Mouse (Mus musculus): ENCODE data around the gene Nab1. TPM values are rescaled to one million over a fixed set of nuclear protein-coding genes. Genes with fewer than 3 reads are reported as not detected.
"Not testable (repeated sequence)": the region's sequence is repeated elsewhere in the genome, so short reads cannot be mapped to it uniquely, and the experiment has no call there.

Gene Nab1
- 9.3 and 10.2 TPM in 2 replicates for polyA plus RNA-seq (2015; fragmentation: Nextera tagmentation; extraction: Ambion mirVana)

DNA sequence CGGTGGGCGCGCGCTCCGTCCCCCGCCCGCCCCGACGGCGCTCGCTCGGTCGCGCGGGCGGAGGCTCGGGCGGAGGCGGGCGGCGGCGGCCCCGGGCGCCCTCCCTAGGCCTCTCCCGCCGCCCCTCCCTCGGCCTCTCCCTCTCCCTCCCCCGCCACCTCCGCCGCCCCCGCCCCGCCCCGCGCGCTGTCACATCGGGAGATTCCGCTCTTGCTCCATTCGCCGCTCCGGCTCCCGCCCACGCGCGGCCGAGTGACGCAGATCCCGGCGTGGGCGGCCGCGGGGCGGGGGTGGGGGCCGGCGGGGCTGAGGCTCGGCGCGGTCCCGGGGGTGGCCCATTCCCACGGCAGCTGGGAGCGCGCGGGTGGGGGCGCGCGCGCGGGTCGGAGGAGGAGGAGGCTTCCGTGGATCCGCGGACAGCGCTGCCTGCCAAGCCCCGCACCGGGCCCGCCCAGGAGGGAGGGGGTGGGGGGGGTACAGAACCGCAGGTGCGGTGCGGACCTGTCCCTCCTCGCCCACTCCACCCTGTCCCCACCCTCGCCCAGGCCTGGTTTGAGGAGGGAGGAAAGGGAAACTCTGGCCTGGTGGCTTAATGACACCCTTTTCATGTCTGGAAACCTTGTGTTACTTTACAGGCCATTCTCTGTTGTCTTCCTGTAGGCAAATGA lies at the start of gene Nab1:
Nab1 (minus strand) TSS at position 366 of the 668 bp plus-strand sequence.
- Histone ChIP-seq H3K27ac (replicated peaks) (peak within 1 kb of the TSS; percentile 81), H3K4me3 (replicated peaks) (peak within 1 kb of the TSS; percentile 80), H3K9ac (replicated peaks) (peak within 1 kb of the TSS; percentile 73), H3K36me3 (no peaks in the 10 kb centered on the region), H3K9me3 (replicated peaks) (no peaks in the 10 kb centered on the region), H3K4me1 (peaks cover 6% of the 10 kb centered on the region), H3K4me2 (peak within 1 kb of the TSS; percentile 86), H3K27me3 (replicated peaks) (no peaks in the 10 kb centered on the region)
- peak; percentile 93 for ATAC-seq (ENCODE audit: low FRiP score)
- WGBS, result 1% methylated on average over 43 of the region's 80 CpGs

DNA sequence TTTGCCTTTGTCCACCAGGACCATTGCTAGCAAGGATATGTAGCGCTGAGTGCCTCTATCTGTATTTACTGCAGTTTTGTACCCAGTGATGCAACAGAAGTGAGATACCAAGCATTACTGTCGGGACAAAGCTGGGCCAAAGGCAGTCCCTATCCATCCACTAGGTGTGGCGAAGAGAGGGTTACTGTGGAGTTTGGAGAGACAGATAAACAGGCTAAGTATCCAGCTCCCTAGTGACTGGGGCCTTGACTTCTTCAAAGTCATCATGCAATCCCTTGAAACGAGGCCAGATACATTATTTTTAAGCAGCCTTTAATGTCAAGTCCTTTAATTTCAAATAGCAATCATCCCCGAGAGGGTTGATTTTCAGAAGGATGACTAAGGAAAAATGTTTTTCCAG lies 47.0 kb upstream of the Nab1 start:
- Histone ChIP-seq H3K27me3 (replicated peaks) (no peaks in the 10 kb centered on the region), H3K36me3 (no peaks in the 10 kb centered on the region), H3K4me1 (no peaks in the 10 kb centered on the region), H3K9me3 (replicated peaks) (no peaks in the 10 kb centered on the region), H3K9ac (replicated peaks) (no peak overlapping the region), H3K4me2 (no peak overlapping the region), H3K4me3 (replicated peaks) (no peak overlapping the region), H3K27ac (replicated peaks) (no peak overlapping the region)
- no peak for ATAC-seq (ENCODE audit: low FRiP score)
- 90% methylated on average over 5 of the region's 5 CpGs for WGBS

DNA sequence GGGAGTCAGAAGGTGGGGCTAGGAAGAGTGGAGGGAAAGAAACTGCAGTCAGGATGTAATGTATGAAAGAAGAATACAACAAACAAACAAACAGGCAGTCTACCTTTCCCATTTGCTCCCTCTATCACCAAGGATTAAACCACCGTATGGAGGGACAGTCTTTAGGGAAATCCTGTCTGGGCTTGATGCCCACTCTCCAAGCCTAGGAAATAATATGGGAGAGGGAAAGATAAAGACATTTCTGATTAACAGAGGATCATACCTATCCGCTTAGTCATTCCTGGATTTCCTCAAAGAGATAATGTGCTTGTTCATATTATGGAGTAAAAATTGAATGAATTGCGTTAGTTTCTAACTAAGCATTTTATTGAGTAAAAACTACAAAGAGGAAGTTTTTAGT lies 46.3 kb upstream of the Nab1 start:
- H3K9me3 ChIP-seq (replicated peaks), result no peaks in the 10 kb centered on the region
- H3K4me3 ChIP-seq (replicated peaks), result no peak overlapping the region
- no peak for ATAC-seq (ENCODE audit: low FRiP score)
- H3K4me2 ChIP-seq, result no peak overlapping the region
- H3K9ac ChIP-seq (replicated peaks), result no peak overlapping the region
- no peaks in the 10 kb centered on the region for H3K4me1 ChIP-seq
- no peak overlapping the region for H3K27ac ChIP-seq (replicated peaks)
- no peaks in the 10 kb centered on the region for H3K27me3 ChIP-seq (replicated peaks)
- WGBS, result 92% methylated on average over 3 of the region's 3 CpGs
- no peaks in the 10 kb centered on the region for H3K36me3 ChIP-seq

DNA sequence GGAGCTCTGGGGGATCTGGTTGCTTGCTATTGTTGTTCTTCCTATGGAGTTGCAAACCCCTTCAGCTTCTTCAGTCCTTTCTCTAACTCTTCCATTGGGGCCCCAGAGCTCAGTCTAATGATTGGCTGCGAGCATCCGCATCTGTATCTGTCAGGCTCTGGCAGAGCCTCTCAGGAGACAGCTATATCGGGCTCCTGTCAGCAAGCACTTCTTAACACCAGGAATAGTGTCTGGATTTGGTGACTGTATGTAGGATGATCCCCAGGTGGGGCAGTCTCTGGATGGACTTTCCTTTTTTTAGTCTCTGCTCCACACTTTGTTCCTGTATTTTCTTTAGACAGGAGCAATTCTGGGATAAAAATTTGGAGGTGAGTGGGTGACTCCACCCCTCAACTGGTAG lies 39.6 kb upstream of the Nab1 start:
- not testable (repeated sequence) for H3K9ac ChIP-seq (replicated peaks); H3K27ac ChIP-seq (replicated peaks); H3K27me3 ChIP-seq (replicated peaks); H3K4me3 ChIP-seq (replicated peaks); ATAC-seq (ENCODE audit: low FRiP score); H3K4me2 ChIP-seq; H3K9me3 ChIP-seq (replicated peaks); H3K4me1 ChIP-seq; H3K36me3 ChIP-seq
- 72% methylated on average over 3 of the region's 3 CpGs for WGBS

DNA sequence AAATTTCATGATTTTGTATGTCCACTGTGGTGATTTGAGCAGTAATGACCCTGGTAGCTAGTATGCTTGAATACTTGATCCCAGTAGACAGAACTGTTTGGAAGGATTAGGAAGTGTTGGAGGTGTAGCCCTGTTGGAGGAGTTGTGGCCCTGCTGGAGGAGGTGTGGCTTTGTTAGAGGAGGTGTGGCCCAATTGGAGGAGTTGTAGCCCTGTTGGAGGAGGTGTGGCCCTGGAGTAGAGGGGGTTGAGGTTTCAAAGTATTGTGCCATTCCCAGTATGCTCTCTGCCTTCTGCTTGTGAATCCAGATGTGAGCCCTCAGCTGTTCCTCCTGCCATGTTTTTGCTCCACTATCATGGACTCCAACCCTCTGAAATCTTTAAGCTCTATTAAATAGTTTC lies 29.5 kb upstream of the Nab1 start:
- Histone ChIP-seq H3K27ac (replicated peaks) (no peak overlapping the region), H3K4me1 (no peaks in the 10 kb centered on the region), H3K36me3 (no peaks in the 10 kb centered on the region), H3K4me2 (no peak overlapping the region), H3K9me3 (replicated peaks) (no peaks in the 10 kb centered on the region), H3K4me3 (replicated peaks) (no peak overlapping the region), H3K27me3 (replicated peaks) (no peaks in the 10 kb centered on the region), H3K9ac (replicated peaks) (no peak overlapping the region)
- no peak for ATAC-seq (ENCODE audit: low FRiP score)

DNA sequence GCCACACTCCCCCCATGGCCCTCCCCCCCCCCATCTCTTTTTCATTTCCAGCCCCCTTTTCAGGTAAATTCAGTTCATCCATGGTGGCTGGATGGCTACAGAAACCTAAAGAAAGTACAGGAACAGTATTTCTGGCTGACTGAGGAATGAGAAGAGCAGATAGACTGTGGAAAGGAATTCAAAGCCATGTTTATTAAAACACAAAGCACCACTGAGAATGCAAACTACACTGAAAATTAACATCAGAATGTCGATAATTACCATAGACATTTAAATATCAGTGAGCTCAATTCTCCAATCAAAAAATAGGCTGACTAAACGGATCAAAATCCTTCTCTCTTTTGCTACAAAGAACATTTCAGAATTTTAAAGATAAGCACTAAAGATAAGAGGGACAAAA lies 27.2 kb upstream of the Nab1 start:
- Histone ChIP-seq H3K27ac (replicated peaks) (no peak overlapping the region), H3K36me3 (no peaks in the 10 kb centered on the region), H3K4me2 (no peak overlapping the region), H3K4me1 (no peaks in the 10 kb centered on the region), H3K9me3 (replicated peaks) (no peaks in the 10 kb centered on the region), H3K27me3 (replicated peaks) (no peaks in the 10 kb centered on the region), H3K9ac (replicated peaks) (no peak overlapping the region), H3K4me3 (replicated peaks) (no peak overlapping the region)
- no peak for ATAC-seq (ENCODE audit: low FRiP score)
- 44% methylated on average over 2 of the region's 2 CpGs for WGBS

DNA sequence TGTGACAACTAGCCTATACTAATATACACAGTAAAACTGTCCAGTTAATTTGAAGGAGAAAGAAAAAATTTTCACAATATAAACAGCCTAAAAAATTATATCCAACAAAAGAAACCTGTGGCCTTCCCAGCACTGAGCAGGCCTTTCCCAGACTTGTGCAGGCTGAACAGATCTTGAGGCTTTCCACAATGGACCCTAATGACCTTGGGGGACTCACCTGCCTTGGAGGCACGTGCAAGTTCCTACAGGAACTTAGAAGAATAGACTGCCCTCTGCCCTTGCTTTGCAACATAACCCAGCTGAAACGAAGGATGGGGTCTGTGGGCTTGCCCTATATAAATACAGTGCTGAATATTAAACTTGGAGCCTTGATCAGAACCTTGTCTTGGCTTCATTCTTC lies 26.8 kb upstream of the Nab1 start:
- Histone ChIP-seq H3K27ac (replicated peaks) (no peak overlapping the region), H3K36me3 (no peaks in the 10 kb centered on the region), H3K4me3 (replicated peaks) (no peak overlapping the region), H3K9me3 (replicated peaks) (no peaks in the 10 kb centered on the region), H3K4me2 (no peak overlapping the region), H3K4me1 (no peaks in the 10 kb centered on the region), H3K9ac (replicated peaks) (no peak overlapping the region), H3K27me3 (replicated peaks) (no peaks in the 10 kb centered on the region)
- no peak for ATAC-seq (ENCODE audit: low FRiP score)
- 56% methylated on average over 2 of the region's 2 CpGs for WGBS

DNA sequence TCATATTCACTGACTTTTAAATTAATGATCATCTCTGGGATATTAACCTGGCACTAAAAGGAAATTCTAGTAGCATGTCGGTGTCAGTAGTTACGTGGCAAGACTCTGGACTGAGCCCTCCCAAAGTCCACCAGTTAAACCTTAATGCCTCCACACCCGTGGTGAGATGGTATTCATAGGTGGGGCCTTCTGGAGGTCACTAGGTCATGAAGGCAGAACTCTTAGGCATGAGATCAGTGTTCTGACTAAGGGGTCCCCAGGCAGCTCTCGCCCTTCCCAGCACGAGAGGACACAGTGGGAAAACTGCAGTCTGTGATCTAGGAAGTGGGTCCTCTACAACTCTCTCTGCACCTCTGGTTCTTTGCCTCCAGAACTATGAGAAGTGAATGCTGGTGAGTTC lies 24.2 kb upstream of the Nab1 start:
- Histone ChIP-seq H3K9me3 (replicated peaks) (no peaks in the 10 kb centered on the region), H3K9ac (replicated peaks) (no peak overlapping the region), H3K27me3 (replicated peaks) (no peaks in the 10 kb centered on the region), H3K36me3 (no peaks in the 10 kb centered on the region), H3K4me1 (no peaks in the 10 kb centered on the region), H3K27ac (replicated peaks) (no peak overlapping the region), H3K4me2 (no peak overlapping the region), H3K4me3 (replicated peaks) (no peak overlapping the region)
- ATAC-seq (ENCODE audit: low FRiP score), result no peak
- 51% methylated on average over 5 of the region's 5 CpGs for WGBS

DNA sequence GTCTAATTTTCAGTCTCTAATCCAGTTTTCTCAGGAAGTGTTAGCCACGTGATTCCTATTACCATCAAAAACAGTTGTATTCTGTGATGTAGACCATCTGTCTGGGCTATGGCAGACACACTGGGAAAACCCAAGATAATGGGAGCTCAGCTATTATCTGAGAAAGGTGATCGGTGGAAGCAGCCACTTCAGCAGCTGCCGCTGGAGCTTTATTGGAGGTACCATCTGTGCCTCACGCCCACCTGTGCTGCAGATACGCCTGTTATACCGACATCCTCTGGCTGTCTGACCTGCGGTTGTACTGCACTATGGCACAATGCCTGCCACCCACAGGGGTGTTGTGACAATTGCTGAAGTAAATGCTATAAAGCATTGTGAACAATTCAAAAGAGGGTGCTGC lies 23.7 kb upstream of the Nab1 start:
- no peaks in the 10 kb centered on the region for H3K4me1 ChIP-seq
- no peaks in the 10 kb centered on the region for H3K9me3 ChIP-seq (replicated peaks)
- no peak overlapping the region for H3K4me2 ChIP-seq
- H3K36me3 ChIP-seq, result no peaks in the 10 kb centered on the region
- no peak overlapping the region for H3K4me3 ChIP-seq (replicated peaks)
- ATAC-seq (ENCODE audit: low FRiP score), result peak; percentile 76; the same call in 1 of the 2 replicates
- 31% methylated on average over 7 of the region's 7 CpGs for WGBS
- no peak overlapping the region for H3K9ac ChIP-seq (replicated peaks)
- H3K27me3 ChIP-seq (replicated peaks), result no peaks in the 10 kb centered on the region
- no peak overlapping the region for H3K27ac ChIP-seq (replicated peaks)

DNA sequence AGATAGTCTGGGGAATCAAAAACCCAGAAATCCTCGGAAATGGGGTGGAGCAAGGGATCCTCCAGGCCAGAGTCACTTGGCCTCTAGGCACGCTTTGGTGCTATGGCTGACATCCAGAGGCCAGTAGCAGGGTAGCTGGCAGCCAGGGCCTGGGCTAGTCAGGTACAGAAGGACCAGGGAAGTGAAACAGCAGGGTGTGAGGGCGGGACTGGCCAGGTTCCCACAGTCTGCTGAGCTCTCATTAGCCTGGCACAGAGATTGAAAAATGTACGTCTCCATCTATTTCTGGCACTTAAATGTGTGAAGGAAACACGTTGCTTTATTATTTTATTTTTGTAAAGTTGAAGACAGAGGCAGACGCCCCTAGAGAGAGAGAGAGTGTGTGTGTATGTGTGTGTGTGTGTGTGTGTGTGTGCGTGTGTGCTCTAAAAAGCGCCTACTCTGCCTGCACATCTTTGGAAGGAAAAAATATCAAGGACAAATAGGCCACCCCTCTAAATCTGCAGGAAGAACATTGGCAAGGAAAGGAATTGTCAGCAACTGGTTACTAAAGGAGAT lies 21.0 kb upstream of the Nab1 start:
- no peaks in the 10 kb centered on the region for H3K27me3 ChIP-seq (replicated peaks)
- no peak overlapping the region for H3K9ac ChIP-seq (replicated peaks)
- ATAC-seq (ENCODE audit: low FRiP score), result no peak
- no peaks in the 10 kb centered on the region for H3K4me1 ChIP-seq
- H3K9me3 ChIP-seq (replicated peaks), result no peaks in the 10 kb centered on the region
- 71% methylated on average over 8 of the region's 8 CpGs for WGBS
- no peak overlapping the region for H3K4me3 ChIP-seq (replicated peaks)
- no peak overlapping the region for H3K4me2 ChIP-seq
- H3K36me3 ChIP-seq, result no peaks in the 10 kb centered on the region
- no peak overlapping the region for H3K27ac ChIP-seq (replicated peaks)

DNA sequence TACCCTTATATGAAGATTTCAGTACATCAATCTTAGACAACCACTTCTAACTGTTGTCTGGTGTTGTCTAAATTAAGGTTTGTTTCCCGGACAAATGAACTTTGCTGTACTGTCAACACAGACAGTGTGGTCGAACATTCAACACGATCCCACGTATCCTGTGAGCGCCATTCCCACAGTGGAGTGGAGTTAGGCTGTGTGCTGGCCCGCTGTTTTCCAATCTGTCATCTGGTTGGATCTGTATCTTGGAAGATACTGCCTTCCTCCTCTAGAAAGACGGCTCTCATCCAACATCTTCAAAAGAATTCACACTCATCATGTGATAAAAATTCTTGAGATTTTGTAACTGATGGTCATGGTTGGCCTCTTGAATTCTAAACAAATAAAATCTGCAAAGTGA lies 19.7 kb upstream of the Nab1 start:
- H3K4me3 ChIP-seq (replicated peaks), result no peak overlapping the region
- no peaks in the 10 kb centered on the region for H3K36me3 ChIP-seq
- H3K27me3 ChIP-seq (replicated peaks), result no peaks in the 10 kb centered on the region
- no peak for ATAC-seq (ENCODE audit: low FRiP score)
- WGBS, result 94% methylated on average over 7 of the region's 7 CpGs
- no peaks in the 10 kb centered on the region for H3K4me1 ChIP-seq
- H3K27ac ChIP-seq (replicated peaks), result no peak overlapping the region
- H3K9me3 ChIP-seq (replicated peaks), result no peaks in the 10 kb centered on the region
- H3K9ac ChIP-seq (replicated peaks), result no peak overlapping the region
- no peak overlapping the region for H3K4me2 ChIP-seq

DNA sequence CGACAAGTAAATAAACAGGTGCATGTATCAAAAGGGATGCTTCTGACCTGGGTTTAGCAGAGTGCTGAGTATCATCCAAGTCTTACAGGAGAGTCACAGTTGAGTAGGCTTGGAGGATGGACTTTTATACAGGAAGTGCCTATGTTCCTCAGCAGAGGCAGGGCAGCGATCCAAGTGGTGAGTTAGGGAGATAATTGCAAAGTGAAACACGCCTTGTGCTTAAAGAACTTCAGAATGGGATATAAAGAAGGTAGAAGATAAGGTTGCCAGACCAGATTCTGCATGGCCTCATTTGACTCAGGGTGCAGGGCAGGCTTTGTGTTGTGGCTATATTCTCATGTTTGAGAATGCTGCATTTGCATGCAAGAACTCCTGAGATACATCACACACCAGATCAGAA lies 14.8 kb upstream of the Nab1 start:
- no peaks in the 10 kb centered on the region for H3K4me1 ChIP-seq
- WGBS, result 88% methylated on average over 3 of the region's 3 CpGs
- no peak overlapping the region for H3K9ac ChIP-seq (replicated peaks)
- no peak overlapping the region for H3K4me2 ChIP-seq
- no peak for ATAC-seq (ENCODE audit: low FRiP score)
- H3K9me3 ChIP-seq (replicated peaks), result no peaks in the 10 kb centered on the region
- H3K27me3 ChIP-seq (replicated peaks), result no peaks in the 10 kb centered on the region
- H3K27ac ChIP-seq (replicated peaks), result no peak overlapping the region
- no peaks in the 10 kb centered on the region for H3K36me3 ChIP-seq
- H3K4me3 ChIP-seq (replicated peaks), result no peak overlapping the region
